9 mouse cellular contexts compared by ENCODE assay signal in genomic region chr1:194624411-194624810, GRCm38 (mm10). TPM values are rescaled to one million over a fixed set of nuclear protein-coding genes. Genes with fewer than 3 reads are reported as not detected.
DNase-seq lines count a peak whose midpoint lies in the region; ATAC-seq and TF ChIP-seq lines count a peak whose summit lies in the region.
"Had no signal": no experiment of that assay in that cellular context is flagged by ENCODE, and none has a peak within 500 bp of the region (broad histone marks: within the 10 kb centered on the region; RNA-seq: fewer than 3 reads in every experiment).

No protein-coding gene starts in this region.

- H3K36me3 ChIP-seq in lung, embryonic 14.5 days (ENCODE audit: insufficient read depth) = no peaks in the 10 kb centered on the region
- no peaks in the 10 kb centered on the region; the same call in 1 of the 2 replicates for H3K36me3 ChIP-seq in hindbrain, embryonic 14.5 days (replicated peaks; ENCODE audit: control insufficient read depth, insufficient read depth)
- no peaks in the 10 kb centered on the region for H3K36me3 ChIP-seq in stomach, embryonic 16.5 days (ENCODE audit: control insufficient read depth, insufficient read depth, low read length)
- H3K36me3 ChIP-seq: G1E had no signal

- ATAC-seq in lung, embryonic 14.5 days (ENCODE audit: insufficient read depth) = no peak
- ATAC-seq in hindbrain, embryonic 14.5 days (ENCODE audit: low FRiP score) = no peak
- no peak for ATAC-seq in stomach, embryonic 16.5 days (ENCODE audit: insufficient read depth, low FRiP score)
- ATAC-seq in erythroid progenitor cell, adult 5-6 weeks (replicated peaks; ENCODE audit: low FRiP score, poor library complexity, severe bottlenecking) = no peak

- peak; percentile 51 for TF ChIP-seq CTCF in lung, embryonic 14.5 days (IDR thresholded peaks at IDR 0.05; ENCODE audit: low read depth)

- no peak overlapping the region for H3K27ac ChIP-seq in lung, embryonic 14.5 days (ENCODE audit: low read depth)
- no peak overlapping the region; the same call in 1 of the 2 replicates for H3K27ac ChIP-seq in hindbrain, embryonic 14.5 days
- no peak overlapping the region for H3K27ac ChIP-seq in stomach, embryonic 16.5 days (ENCODE audit: low read length)

- H3K4me1 ChIP-seq in lung, embryonic 14.5 days (ENCODE audit: insufficient read depth) = peaks cover 17% of the 10 kb centered on the region
- peaks cover 79% of the 10 kb centered on the region for H3K4me1 ChIP-seq in hindbrain, embryonic 14.5 days (replicated peaks; ENCODE audit: control insufficient read depth, insufficient read depth, low read length)
- peaks cover 55% of the 10 kb centered on the region for H3K4me1 ChIP-seq in stomach, embryonic 16.5 days (ENCODE audit: control insufficient read depth, insufficient read depth, low read length)

- H3K27me3 ChIP-seq in lung, embryonic 14.5 days (ENCODE audit: insufficient read depth, low read length) = no peaks in the 10 kb centered on the region
- H3K27me3 ChIP-seq in hindbrain, embryonic 14.5 days (ENCODE audit: control insufficient read depth, insufficient read depth, low read length) = no peaks in the 10 kb centered on the region
- no peaks in the 10 kb centered on the region for H3K27me3 ChIP-seq in stomach, embryonic 16.5 days (ENCODE audit: control insufficient read depth, insufficient read depth, low read length)

- no peak overlapping the region for H3K4me3 ChIP-seq in lung, embryonic 14.5 days (ENCODE audit: low read depth, low read length)
- H3K4me3 ChIP-seq in hindbrain, embryonic 14.5 days (replicated peaks; ENCODE audit: low read length) = peak overlapping the region; percentile 79
- no peak overlapping the region for H3K4me3 ChIP-seq in stomach, embryonic 16.5 days (replicated peaks; ENCODE audit: low read length)

- WGBS in lung, embryonic 14.5 days = 45% methylated on average over 2 of the region's 2 CpGs
- 33% methylated on average over 2 of the region's 2 CpGs for WGBS in hindbrain, embryonic 14.5 days
- WGBS in stomach, embryonic 16.5 days = 45% methylated on average over 2 of the region's 2 CpGs

- peak; percentile 46 for DNase-seq in embryo, embryonic 10 days (ENCODE audit: low spot score)
- DNase-seq in embryo, embryonic 9.5 days (ENCODE audit: extremely low spot score) = no peak
- peak; percentile 72 for DNase-seq in lung, embryonic 14.5 days
- no peak for DNase-seq in lung, postnatal 25 days (ENCODE audit: low spot score)
- DNase-seq in hindbrain, embryonic 14.5 days (ENCODE audit: low spot score) = peak; percentile 64
- no peak for DNase-seq in natural killer cell, adult 2 months (ENCODE audit: low spot score in 2 of 2)

- H3K4me2 ChIP-seq in lung, embryonic 14.5 days = no peak overlapping the region
- H3K4me2 ChIP-seq in hindbrain, embryonic 14.5 days (replicated peaks) = peak overlapping the region; percentile 76
- H3K4me2 ChIP-seq in stomach, embryonic 16.5 days (ENCODE audit: low read depth, low read length) = peak overlapping the region; percentile 93

- no peak overlapping the region for H3K9ac ChIP-seq in lung, embryonic 14.5 days
- peak overlapping the region; percentile 96 for H3K9ac ChIP-seq in hindbrain, embryonic 14.5 days
- H3K9ac ChIP-seq in stomach, embryonic 16.5 days (ENCODE audit: low read length) = no peak overlapping the region

- no peaks in the 10 kb centered on the region for H3K9me3 ChIP-seq in lung, embryonic 14.5 days (ENCODE audit: low read depth, low read length)
- H3K9me3 ChIP-seq in hindbrain, embryonic 14.5 days (ENCODE audit: control insufficient read depth, low read length) = no peaks in the 10 kb centered on the region
- no peaks in the 10 kb centered on the region for H3K9me3 ChIP-seq in stomach, embryonic 16.5 days (replicated peaks; ENCODE audit: control insufficient read depth, low read length)
- H3K9me3 ChIP-seq: G1E had no signal

RNA-seq across cellular contexts. Expression of gene Plxna2, which starts 6.4 kb away (rescaled TPM):
- polyA plus RNA-seq in lung, embryonic 14.5 days (2014; fragmentation: Nextera tagmentation; extraction: Ambion mirVana) = 9.8 and 10.1 TPM in 2 replicates
- polyA plus RNA-seq in hindbrain, embryonic 14.5 days (2014; fragmentation: Nextera tagmentation; extraction: Ambion mirVana) = 44.4 and 48.3 TPM in 2 replicates
- polyA plus RNA-seq in stomach, embryonic 16.5 days (2015; fragmentation: Nextera tagmentation; extraction: Ambion mirVana) = 7.3 and 8.2 TPM in 2 replicates
- total RNA-seq in erythroid progenitor cell, adult 5-6 weeks (2015; ENCODE audit: low replicate concordance) = 0.36 and 0.84 TPM in 2 replicates
- total RNA-seq in erythroid progenitor cell, adult 5-6 weeks (2017; ENCODE audit: low replicate concordance) = 1.4 TPM in 1 of 2 replicates, not detected in the other
- polyA plus RNA-seq: G1E had no signal

Comparison
In these comparisons a context has a peak if more than half of its experiments do, and no peak if none do; other contexts are left out.
1. DNase-seq: peak in embryo, embryonic 10 days (single experiment), lung, embryonic 14.5 days (single experiment) and hindbrain, embryonic 14.5 days (single experiment); none in embryo, embryonic 9.5 days (single experiment), lung, postnatal 25 days (single experiment) and natural killer cell, adult 2 months (0 of 2).